Mouse (Mus musculus) cerebellum, adult (tissue): Measurements from ENCODE around the gene Ten1.

Experiments
- ATAC-seq: cut with Nextera tagmentation; 2 replicates; pipeline ENCODE4 v1.9.2; 2017; ENCODE audit warnings: mild to moderate bottlenecking, moderate library complexity, mixed read lengths; ENCODE audit not compliant: insufficient number of reproducible peaks, low FRiP score, low TSS enrichment

The Ten1 gene

DNA sequence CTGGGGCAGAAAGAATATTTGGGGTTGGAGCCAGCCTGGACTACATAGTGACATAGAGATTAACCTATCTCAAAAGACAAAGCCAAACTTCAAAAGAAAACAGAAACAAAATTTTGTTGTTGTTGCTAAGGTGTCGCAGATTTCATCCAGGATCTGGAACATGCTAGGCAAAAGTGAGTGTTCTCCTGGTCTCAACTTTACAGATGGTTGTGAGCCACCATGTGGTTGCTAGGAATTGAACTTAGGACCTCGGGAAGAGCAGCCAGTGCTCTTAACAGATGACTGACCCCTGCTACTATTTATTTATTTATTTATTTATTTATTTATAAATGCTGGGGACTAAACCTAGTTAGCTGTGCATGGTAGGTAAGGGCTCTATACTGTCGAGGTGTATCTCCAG is 2.3 kb upstream of the Ten1 start:
- ATAC-seq, result no peak

DNA sequence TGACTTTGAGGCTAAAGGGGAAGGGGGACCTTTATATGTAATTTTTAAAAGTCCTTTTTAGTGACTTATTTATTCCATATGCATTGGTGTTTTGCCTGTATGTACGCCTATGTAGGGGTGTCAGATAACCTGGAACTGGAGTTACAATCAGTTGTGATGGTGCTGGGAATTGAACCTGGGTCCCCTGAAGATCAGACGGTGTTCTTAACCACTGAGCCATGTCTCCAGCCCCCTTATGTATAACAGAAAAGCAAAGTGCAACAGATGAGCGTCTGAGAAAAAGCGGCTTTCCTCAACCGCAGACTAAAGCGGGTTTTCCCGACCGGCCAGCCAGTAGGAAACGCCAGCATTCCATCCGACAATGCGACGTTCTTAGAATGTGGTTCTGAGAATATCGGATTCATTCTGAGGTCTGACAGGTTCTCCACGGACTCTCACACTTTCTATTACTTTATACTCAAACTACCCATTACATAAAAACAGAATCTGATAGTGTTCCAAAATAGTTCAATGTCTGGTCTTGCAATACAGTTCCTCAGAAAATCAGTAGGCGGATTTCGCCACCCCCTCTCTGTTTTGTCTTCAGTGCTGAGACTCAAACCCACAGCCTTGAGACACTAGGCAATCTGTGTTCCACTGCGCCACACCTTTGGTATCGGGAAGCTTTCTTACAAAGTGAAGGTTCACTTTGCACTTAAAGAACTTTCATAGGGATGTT is 1.6 kb upstream of the Ten1 start:
- ATAC-seq, result no peak

DNA sequence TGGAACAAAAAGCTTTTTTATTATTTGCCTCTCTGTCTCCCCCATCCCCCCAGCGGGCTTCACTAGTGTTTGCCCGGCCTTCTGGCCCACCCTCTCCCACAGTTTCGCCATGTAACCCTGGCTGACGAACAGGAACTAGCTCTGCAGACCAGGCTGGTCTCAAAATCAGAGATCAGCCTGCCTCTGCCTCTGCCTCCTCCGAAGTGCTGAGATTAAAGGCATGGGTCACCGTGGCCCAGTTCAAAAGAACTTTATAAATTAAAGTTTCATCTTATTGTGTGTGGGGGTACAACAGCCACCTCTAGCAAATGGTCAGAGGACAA is 1.1 kb upstream of the Ten1 start:
- ATAC-seq, result no peak

DNA sequence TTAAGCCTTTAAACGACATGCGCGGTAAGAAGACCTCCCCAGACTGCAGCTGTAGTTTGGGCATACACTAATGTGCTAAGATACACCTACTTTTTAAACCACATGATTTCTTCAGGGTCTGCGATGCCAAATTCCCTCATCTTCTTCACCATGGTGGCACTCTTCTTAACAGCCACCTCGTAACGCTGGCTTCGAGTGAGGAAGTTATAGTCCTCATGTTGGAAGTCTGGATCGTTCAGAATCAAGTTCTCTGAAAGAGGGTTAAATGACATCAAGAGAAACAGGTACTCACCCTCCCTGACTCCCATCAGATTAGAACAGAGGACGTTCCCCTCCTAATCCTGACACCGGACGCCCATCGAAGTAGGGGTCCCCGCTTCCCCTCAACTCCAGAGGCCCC is 523 bp upstream of the Ten1 start:
- ATAC-seq, result peak; percentile 9; the same call in 1 of the 2 replicates

DNA sequence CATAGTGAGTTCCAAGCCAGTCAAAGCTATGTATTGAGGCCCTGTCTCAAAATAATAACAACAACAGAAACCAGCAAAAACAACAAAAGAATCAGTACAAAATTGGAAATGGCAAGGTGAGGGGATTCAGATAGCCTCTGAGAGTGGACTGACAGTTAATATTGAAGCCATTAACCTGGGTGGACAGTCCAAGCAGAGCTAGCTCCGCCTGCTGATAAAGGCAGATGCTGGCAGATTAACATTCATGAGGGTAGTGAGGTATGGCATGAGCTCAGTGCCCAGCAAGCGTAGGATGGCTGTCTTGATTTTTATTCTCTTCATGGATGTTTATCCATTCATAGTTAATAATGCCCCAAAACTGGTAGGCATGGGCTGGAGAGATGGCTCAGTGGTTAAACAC is 2.5 kb downstream of the Ten1 start:
- no peak for ATAC-seq

DNA sequence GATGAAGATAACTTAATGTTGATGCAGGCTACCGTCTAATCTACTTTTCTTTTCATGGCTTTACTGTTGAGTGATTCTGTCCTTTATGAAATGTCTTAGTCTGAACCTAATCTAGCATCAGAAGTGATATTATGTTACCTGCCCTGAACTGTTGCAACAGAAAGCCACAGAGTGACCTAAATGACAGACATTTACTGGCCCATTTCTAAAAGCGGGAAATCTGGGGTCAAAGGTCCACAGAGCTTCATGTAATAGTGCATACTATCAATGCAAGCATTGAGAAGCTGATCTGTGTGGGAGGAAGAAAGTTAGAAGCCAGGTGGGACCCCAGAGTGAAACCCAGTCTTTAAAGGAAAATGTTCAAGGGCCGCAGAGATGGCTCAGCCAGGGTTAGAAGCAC is 4.5 kb downstream of the Ten1 start:
- ATAC-seq, result no peak

DNA sequence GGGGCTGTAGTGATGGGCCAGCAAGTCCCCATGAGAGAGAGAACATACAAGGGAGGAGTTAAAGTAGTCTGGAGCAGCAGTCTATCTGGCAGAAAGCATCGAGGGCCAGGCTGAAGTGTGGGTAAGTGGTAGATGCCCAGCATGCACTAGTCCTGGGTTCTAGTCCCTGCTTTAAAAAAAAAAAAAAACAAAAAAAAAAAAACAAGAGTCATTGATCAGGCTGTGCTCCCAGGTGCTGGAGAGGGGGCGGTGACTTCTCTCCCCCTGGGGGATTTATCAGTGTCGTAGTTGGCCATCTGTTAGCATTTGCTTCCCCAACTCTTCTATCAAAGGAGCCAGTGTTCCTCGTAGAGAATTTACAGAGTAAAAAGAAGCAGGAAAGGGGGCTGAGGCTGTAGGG is 8.0 kb downstream of the Ten1 start:
- ATAC-seq, result no peak

DNA sequence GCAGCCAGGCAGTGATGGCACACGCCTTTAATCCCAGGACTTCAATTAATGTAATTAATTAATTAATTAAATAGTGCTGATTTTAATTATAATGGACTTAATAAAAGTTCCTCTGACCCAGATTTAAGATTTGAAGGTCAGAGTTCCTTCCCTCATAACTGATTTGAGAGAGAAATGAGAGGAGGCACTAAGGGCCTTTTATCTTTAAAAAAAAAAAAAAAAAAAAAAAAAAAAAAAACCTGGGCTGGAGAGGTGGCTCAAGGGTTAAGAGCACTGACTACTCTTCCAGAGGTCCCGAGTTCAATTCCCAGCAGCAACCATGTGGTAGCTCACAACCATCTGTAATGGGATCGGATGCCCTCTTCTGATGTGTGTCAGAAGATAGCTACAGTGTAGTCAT is 10.0 kb downstream of the Ten1 start:
- ATAC-seq, result no peak

DNA sequence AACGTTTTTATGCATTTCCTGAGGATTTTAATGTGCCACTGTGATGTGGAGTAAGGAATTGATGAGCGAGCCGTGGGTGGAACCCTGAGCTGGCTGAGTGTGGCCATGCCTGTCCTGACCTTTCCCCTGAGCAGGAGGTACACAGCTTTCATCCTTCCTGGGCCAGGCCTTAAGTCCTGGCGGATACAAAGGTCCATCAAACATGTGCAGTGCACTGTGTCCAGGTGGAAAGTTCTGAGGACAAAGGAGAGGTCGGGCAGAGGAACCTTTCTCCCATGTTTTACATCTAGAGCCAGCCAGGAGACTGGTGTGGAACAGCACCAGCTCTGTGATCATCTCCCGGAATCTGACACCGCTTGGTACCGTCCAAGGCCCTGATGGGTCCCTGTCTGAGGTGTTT is 10.6 kb downstream of the Ten1 start:
- ATAC-seq, result no peak

DNA sequence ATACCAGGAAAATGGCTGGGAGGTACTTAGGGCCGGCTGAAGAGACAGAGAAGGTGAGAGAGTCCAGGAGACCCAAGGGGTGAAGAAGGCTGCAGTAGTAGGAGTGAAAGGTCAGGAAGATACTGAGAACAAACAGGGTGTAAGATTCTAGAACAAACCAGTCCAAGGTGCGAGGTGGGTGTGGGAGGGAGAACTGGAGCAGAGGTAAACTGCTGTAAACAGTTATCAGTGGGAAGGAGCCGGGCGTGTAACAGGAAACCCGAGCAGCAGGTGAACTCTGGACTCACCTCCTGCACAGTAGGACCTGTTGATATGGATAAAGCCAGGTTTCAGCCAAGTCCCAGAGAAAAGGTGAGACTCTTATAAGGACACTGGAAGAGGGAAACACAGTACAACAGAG is 12.0 kb downstream of the Ten1 start:
- no peak for ATAC-seq

DNA sequence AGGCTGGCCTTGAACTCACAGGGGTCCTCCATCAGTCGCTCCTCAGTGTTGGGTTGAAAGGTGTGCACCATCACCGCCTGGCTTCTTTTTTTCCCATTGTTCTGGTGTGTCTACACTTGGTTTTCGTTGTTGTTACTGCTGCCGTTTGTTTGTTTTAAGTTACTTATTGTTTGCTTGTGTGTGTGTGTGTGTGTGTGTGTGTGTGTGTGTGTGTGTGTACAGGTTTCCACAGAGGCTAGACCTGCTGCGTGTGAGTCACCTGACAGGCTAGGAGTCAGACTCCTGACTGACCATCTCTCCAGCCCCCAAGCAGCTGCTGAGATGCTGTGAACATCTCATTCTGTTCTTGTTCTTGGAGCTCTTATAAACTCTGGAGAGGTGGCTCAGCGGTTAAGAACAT is 14.2 kb downstream of the Ten1 start:
- no peak for ATAC-seq

DNA sequence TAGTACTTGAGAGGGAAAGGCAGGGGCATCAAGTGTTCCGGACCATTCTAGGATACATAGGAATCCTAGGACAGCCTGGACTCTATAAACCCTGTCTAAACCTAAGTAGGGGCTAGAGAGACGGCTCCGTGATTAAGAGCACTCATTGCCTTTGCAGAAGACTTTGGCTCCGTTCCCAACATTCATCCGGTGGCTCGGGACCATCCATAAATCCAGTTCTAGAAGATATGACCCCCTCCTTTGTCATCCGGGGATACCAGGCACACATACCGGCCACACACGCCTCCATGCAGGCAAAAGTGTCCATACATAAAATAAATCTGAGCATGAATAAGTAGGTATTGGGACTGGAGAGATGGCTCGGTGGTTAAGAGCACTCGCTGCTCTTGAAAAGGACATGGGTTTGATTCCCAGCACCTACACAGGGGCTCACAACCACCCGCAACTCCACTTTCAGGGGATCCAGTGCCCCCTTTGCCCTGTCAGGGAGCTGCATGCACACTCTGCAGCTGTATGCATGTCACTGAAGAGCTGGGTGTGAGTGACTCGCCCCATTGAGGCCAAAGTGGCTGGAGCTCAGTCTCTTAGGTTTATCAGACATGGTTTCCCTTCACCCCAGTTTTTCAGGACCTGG is 15.3 kb downstream of the Ten1 start:
- ATAC-seq, result no peak

DNA sequence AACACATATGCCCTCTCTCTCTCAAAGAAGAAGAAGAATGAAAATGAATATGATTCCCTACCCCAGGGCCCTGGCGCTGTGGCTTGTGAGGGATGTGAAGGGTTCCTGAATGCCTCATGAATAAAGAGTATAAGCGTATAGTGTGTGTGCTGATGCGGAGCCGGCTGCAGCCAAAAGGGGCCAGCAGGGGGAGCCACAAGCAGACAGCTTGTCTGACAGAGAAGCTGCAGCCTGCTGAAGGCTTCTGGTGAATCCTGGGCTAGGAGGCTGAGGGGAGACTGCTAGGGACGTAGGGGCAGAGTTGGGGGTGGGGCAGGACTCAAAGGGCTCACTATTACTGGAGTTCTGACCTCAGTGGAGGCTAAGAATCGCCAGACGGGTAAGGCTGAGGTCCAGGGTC is 16.5 kb downstream of the Ten1 start:
- ATAC-seq, result no peak

DNA sequence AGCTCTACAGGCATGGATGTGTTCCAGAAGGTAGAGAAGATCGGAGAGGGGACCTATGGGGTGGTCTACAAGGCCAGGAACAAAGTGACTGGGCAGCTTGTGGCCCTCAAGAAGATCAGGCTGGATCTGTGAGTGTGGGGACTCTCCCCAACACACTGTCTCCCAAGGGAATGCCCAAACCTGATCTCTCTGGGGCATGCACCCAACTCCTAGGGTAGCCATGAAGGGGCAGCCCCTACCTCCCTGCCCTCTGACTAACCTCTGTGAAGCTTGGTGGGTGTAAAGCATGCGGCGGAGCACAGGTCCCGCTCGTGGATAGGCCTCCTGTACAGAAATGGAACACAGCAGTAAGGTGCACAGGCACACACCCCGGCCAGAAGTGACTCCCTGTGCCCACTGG is 17.3 kb downstream of the Ten1 start:
- no peak for ATAC-seq

DNA sequence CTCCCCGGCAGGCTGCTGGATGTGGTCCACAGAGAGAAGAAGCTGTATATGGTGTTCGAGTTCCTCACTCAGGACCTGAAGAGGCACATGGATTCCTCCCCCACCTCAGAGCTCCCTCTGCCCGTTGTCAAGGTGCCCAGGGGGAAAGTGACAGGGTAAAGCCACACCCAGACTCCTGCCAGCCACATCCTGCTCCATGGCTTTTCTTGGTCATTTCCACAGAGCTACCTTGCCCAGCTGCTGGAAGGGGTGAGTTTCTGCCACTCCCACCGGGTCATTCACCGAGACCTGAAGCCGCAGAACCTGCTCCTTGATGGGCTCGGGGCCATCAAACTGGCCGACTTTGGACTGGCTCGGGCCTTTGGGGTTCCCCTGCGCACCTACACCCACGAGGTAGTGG is 17.9 kb downstream of the Ten1 start:
- no peak for ATAC-seq

DNA sequence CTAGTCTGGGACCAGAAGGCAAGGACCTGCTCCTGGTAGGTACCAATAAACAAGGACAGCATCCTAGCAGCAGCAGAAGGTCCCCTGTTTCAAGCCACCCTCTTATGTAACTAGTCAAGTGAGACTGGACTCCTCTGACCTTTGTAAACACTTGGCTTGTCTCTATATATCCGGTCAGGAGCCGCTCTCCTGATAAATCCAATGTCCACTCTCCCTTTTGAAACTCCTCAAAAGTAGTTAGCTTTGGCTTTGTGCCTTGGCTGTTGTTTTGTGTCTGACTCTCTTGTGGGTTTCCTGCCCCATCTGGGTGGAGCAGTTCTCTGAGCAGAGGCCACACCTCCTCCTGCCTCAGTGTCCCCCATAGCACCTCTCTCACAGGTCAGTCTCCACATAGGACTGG is 19.6 kb downstream of the Ten1 start:
- no peak for ATAC-seq

DNA sequence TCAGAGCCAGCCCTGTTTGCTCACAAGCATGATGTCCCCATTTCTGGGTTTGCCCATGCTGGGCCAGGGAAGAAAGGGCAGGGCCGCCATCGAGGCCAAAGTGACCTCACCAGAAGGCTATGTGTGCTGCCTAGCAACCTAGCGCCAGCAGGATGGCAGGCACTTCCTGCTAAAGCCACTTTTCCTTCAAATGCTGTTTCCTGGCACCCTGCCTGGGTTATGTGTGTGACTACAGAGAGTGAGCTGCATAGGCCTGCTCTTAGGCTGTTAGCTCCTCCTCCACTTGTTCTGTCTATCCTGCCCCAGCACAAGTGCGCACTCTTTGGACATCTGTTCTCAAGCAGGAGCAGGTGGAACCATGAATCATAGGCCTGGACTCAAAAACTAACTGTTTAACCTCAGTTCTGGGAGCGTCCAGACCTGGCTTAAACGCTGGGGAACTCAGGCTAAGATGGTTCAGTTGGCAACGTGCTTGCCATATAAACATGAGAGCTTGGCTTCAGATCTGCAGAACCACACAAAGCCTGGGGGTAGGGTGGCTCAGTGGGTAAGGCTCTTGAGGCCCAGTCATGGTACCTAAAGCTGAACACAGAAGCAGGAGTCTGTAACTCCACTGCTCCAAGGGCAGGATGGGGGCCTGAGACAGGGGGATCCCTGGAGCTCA is 20.2 kb downstream of the Ten1 start:
- ATAC-seq, result no peak

DNA sequence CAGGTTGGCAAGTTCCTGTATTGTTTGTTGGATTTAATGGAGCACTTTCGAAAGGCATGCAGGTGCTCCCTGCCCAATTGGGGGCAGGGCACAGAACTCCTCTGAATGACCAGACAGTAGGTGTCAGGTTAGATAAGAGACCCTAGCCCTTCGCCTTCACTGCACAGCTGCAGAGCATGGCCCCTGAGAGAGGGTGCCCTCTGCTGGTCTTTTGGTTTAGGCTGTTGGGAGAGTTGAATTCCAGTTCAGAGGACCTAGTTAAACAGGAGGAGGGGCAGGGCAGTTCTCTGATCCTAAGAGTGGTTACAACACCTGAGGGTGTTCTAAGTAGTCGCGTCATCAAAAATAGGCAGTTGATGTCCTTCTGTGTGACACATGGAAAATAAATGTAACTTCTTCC is 21.2 kb downstream of the Ten1 start:
- no peak for ATAC-seq

DNA sequence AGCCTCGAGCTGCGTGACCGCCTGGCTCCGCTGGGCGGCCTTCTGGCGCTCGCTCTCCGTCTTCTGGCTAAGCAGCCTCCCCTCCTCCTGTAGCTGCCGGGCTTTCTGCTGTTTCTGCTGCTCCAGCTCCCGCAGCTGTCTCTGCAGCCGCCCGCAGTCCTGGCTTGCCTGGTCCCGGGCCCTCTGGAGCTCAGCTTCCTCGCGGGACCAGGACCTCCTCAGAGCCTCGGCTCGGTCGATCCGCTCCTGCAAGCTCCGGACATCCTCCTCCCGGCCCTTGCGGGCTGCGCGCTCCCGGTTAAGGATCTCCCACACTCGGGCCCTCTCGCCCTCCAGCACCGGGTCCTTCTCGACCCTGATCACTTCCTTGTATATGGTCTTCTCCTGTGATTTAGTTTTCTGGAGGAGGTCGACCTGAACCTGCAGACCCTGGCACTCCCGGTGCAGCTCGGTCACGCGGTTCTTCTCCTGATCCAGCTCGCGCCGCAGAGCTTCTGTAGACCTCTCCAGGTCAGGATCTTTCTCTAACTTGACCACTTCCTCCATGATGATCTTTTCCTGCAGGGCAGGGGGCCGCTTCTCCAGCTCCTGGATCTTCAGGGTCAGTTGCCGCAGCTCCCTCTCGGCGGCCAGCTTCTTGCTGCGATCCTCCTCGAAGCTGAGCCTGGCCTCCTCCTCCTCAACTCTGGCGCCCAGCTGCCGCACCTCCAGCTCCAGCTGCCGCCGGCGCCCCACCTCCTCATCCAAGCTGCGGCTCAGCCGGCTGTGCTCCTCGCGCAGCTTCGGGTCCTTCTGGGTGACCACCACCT is 23.5 kb downstream of the Ten1 start:
- no peak for ATAC-seq

DNA sequence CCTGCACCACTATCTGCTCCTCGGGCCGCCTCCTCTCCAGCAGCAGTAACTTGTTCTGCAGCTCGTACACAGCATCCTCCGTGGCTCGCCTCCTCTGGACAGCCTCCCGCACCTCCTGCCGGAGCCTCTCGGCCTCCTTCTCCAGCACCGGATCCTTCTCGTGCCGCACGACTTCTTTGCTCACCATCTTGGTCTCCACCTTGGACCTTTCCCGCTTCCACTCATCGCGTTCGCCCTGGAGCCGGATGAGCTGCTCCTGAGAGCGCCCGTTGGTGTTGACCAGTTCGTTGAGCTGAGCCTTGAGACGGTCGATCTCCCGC is 24.0 kb downstream of the Ten1 start:
- no peak for ATAC-seq

DNA sequence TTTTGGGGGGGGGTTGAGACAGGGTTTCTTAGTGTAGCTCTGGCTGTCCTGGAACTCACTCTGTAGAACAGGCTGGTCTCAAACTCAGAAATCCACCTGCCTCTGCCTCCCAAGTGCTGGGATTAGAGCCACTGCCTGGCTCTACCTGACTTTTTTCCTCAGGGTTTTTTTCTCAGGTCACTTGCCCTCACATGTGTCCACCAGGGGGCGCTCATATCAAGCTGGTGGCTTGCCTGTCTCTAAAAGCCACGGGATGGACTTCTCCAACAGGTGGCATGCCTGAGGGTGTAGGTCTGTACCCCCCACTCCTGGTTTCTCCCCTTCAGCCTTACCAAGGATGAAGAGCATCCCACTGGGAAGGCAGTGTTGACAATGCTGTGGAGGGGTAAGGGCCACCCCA is 27.8 kb downstream of the Ten1 start:
- ATAC-seq, result no peak
